In genomic region chr10:70977141-70977540, GRCm38 (mm10) we compare ENCODE assay signal across 28 mouse cellular contexts.
DNase-seq lines count a peak whose midpoint lies in the region; ATAC-seq and TF ChIP-seq lines count a peak whose summit lies in the region.
"Had no signal": no experiment of that assay in that cellular context is flagged by ENCODE, and none has a peak within 500 bp of the region (broad histone marks: within the 10 kb centered on the region; RNA-seq: fewer than 3 reads in every experiment).

No protein-coding gene starts in this region.

- H3K36me3 ChIP-seq in kidney, postnatal 0 days (ENCODE audit: insufficient read depth, low read length), result no peaks in the 10 kb centered on the region
- H3K36me3 ChIP-seq in embryonic facial prominence, embryonic 14.5 days (ENCODE audit: control insufficient read depth, insufficient read depth, low read length), result no peaks in the 10 kb centered on the region
- H3K36me3 ChIP-seq: embryonic facial prominence, embryonic 12.5 days; forebrain, embryonic 12.5 days; heart, embryonic 15.5 days; liver, embryonic 12.5 days; midbrain, embryonic 12.5 days had no signal

- WGBS in kidney, postnatal 0 days, result 45% methylated on average over 6 of the region's 6 CpGs
- 50% methylated on average over 6 of the region's 6 CpGs for whole genome bisulfite sequencing in embryonic facial prominence, embryonic 14.5 days

- H3K9ac ChIP-seq in kidney, postnatal 0 days (ENCODE audit: low read depth, low read length), result no peak overlapping the region
- H3K9ac ChIP-seq in embryonic facial prominence, embryonic 14.5 days (ENCODE audit: low read depth, low read length), result no peak overlapping the region
- H3K9ac ChIP-seq: embryonic facial prominence, embryonic 12.5 days; forebrain, embryonic 12.5 days; forebrain, postnatal 0 days; heart, embryonic 15.5 days; liver, embryonic 12.5 days; liver, postnatal 0 days; midbrain, embryonic 12.5 days had no signal

- H3K4me3 ChIP-seq in kidney, postnatal 0 days (replicated peaks; ENCODE audit: low read depth, low read length), result no peak overlapping the region
- no peak overlapping the region for H3K4me3 ChIP-seq in embryonic facial prominence, embryonic 14.5 days (ENCODE audit: low read depth, low read length)
- H3K4me3 ChIP-seq: embryonic facial prominence, embryonic 12.5 days; forebrain, embryonic 12.5 days; heart, embryonic 15.5 days; layer of hippocampus, adult 2 months; left cerebral cortex, adult 2 months; liver, embryonic 12.5 days; megakaryocyte, embryonic 14.5 days; midbrain, embryonic 12.5 days; myocyte had no signal

- H3K27ac ChIP-seq in kidney, postnatal 0 days, result no peak overlapping the region
- H3K27ac ChIP-seq in embryonic facial prominence, embryonic 14.5 days (replicated peaks; ENCODE audit: low read depth, low read length), result no peak overlapping the region
- H3K27ac ChIP-seq: embryonic facial prominence, embryonic 12.5 days; forebrain, embryonic 12.5 days; heart, embryonic 15.5 days; layer of hippocampus, adult 2 months; left cerebral cortex, adult 2 months; liver, embryonic 12.5 days; midbrain, embryonic 12.5 days had no signal

- ATAC-seq in kidney, postnatal 0 days (replicated peaks; ENCODE audit: low FRiP score, low read depth), result no peak
- ATAC-seq in embryonic facial prominence, embryonic 14.5 days (ENCODE audit: low read depth), result no peak
- ATAC-seq: forebrain, postnatal 0 days; inflammation-experienced regulatory T-cells, adult 6 months; liver, embryonic 12.5 days; liver, postnatal 0 days had no signal

- no peak for TF ChIP-seq CTCF in kidney, postnatal 0 days (IDR thresholded peaks at IDR 0.05; ENCODE audit: low read depth)

- 0 out of 2 replicates have a peak, but pooled peaks cover 3% of the 10 kb centered on the region for H3K4me1 ChIP-seq in kidney, postnatal 0 days (replicated peaks; ENCODE audit: insufficient read depth, low read length)
- H3K4me1 ChIP-seq in embryonic facial prominence, embryonic 14.5 days (ENCODE audit: control insufficient read depth, insufficient read depth, low read length), result no peaks in the 10 kb centered on the region; the same call in 1 of the 2 replicates
- H3K4me1 ChIP-seq: forebrain, embryonic 12.5 days; heart, embryonic 15.5 days; liver, embryonic 12.5 days; megakaryocyte, embryonic 14.5 days; midbrain, embryonic 12.5 days had no signal

- H3K9me3 ChIP-seq in kidney, postnatal 0 days (replicated peaks; ENCODE audit: low read length), result no peaks in the 10 kb centered on the region
- H3K9me3 ChIP-seq in embryonic facial prominence, embryonic 14.5 days (ENCODE audit: control insufficient read depth, low read length), result no peaks in the 10 kb centered on the region
- H3K9me3 ChIP-seq: embryonic facial prominence, embryonic 12.5 days; forebrain, embryonic 12.5 days; heart, embryonic 15.5 days; midbrain, embryonic 12.5 days had no signal

- no peak overlapping the region for H3K4me2 ChIP-seq in kidney, postnatal 0 days (ENCODE audit: low read length)
- H3K4me2 ChIP-seq in embryonic facial prominence, embryonic 14.5 days (ENCODE audit: low read depth, low read length), result no peak overlapping the region
- H3K4me2 ChIP-seq: embryonic facial prominence, embryonic 12.5 days; forebrain, embryonic 12.5 days; heart, embryonic 15.5 days; liver, embryonic 12.5 days; midbrain, embryonic 12.5 days had no signal

- DNase-seq in gastrocnemius, adult 18-20 months (ENCODE audit: low spot score), result peak; percentile 30
- no peak for DNase-seq in gastrocnemius, adult 8-10 months (ENCODE audit: low spot score in 2 of 2)
- peak; percentile 35 for DNase-seq in kidney, postnatal 0 days (ENCODE audit: low spot score)
- no peak for DNase-seq in kidney, postnatal 14 days
- DNase-seq in embryonic facial prominence, embryonic 14.5 days (ENCODE audit: low spot score), result peak; percentile 30
- DNase-seq in left cerebral cortex, adult 9 months (ENCODE audit: low spot score in 2 of 2), result no peak
- no peak for DNase-seq in thymus, postnatal 14 days
- DNase-seq: adrenal gland, postnatal 25 days; B cell, adult 2 months; cerebellum, adult 2 months; cerebellum, postnatal 14 days; forebrain, postnatal 0 days; kidney, adult 11 months; left cerebral cortex, postnatal 4 days; liver, postnatal 0 days; lung, postnatal 36 days; thymus, adult 2 months; thymus, postnatal 4 days had no signal

- no peaks in the 10 kb centered on the region for H3K27me3 ChIP-seq in kidney, postnatal 0 days (ENCODE audit: insufficient read depth, low read length)
- no peaks in the 10 kb centered on the region for H3K27me3 ChIP-seq in embryonic facial prominence, embryonic 14.5 days (replicated peaks; ENCODE audit: control insufficient read depth, insufficient read depth, low read length)
- H3K27me3 ChIP-seq: embryonic facial prominence, embryonic 12.5 days; forebrain, embryonic 12.5 days; heart, embryonic 15.5 days; liver, embryonic 12.5 days; megakaryocyte, embryonic 14.5 days; midbrain, embryonic 12.5 days had no signal

Comparison
In these comparisons a context has a peak if more than half of its experiments do, and no peak if none do; other contexts are left out.
1. DNase-seq: peak in gastrocnemius, adult 18-20 months (single experiment), kidney, postnatal 0 days (single experiment) and embryonic facial prominence, embryonic 14.5 days (single experiment); none in gastrocnemius, adult 8-10 months (0 of 2), kidney, postnatal 14 days (single experiment), left cerebral cortex, adult 9 months (0 of 2) and thymus, postnatal 14 days (single experiment).